ENCODE assay signal across 8 mouse cellular contexts in genomic region chr5:115731732-115732175, GRCm38 (mm10). TPM values are rescaled to one million over a fixed set of nuclear protein-coding genes. Genes with fewer than 3 reads are reported as not detected.
DNase-seq lines count a peak whose midpoint lies in the region; ATAC-seq and TF ChIP-seq lines count a peak whose summit lies in the region.

No protein-coding gene starts in this region.

- no peaks in the 10 kb centered on the region for H3K9me3 ChIP-seq in heart, embryonic 14.5 days (ENCODE audit: control insufficient read depth, low read length)
- H3K9me3 ChIP-seq in ES-Bruce4 (replicated peaks; ENCODE audit: control insufficient read depth, insufficient read depth, low read length, poor library complexity, severe bottlenecking), result no peaks in the 10 kb centered on the region
- H3K9me3 ChIP-seq in intestine, embryonic 14.5 days (ENCODE audit: control insufficient read depth, low read length), result no peaks in the 10 kb centered on the region
- H3K9me3 ChIP-seq in midbrain, embryonic 16.5 days (replicated peaks; ENCODE audit: control insufficient read depth, low read length, poor library complexity, severe bottlenecking), result no peaks in the 10 kb centered on the region

- H3K4me3 ChIP-seq in heart, embryonic 14.5 days (ENCODE audit: control insufficient read depth in 1 of 2, insufficient read depth in 1 of 2, low read depth in 1 of 2, low read length in 2 of 2), result peak overlapping the region; percentile 57 to 67
- H3K4me3 ChIP-seq in ES-Bruce4 (ENCODE audit: low read depth, low read length), result peak overlapping the region; percentile 78
- H3K4me3 ChIP-seq in intestine, embryonic 14.5 days (ENCODE audit: low read depth, low read length), result peak overlapping the region; percentile 52
- H3K4me3 ChIP-seq in midbrain, embryonic 16.5 days (ENCODE audit: low read depth, low read length), result peak overlapping the region; percentile 94

- TF ChIP-seq EP300 in ES-Bruce4 (IDR thresholded peaks at IDR 0.05; ENCODE audit: insufficient read depth, low read depth, low read length), result no peak

- intact Hi-C loops in heart, postnatal 14 days (cut with DNase I), result no loop called here

- H3K27me3 ChIP-seq in heart, embryonic 14.5 days (ENCODE audit: control insufficient read depth, insufficient read depth, low read length), result peaks cover 49% of the 10 kb centered on the region
- H3K27me3 ChIP-seq in ES-Bruce4 (ENCODE audit: control insufficient read depth, insufficient read depth, low read length, poor library complexity, severe bottlenecking), result no peaks in the 10 kb centered on the region
- peaks cover 31% of the 10 kb centered on the region for H3K27me3 ChIP-seq in intestine, embryonic 14.5 days (replicated peaks; ENCODE audit: control insufficient read depth, insufficient read depth, low read length)
- H3K27me3 ChIP-seq in midbrain, embryonic 16.5 days (ENCODE audit: control insufficient read depth, insufficient read depth, low read depth, low read length), result no peaks in the 10 kb centered on the region

- peak overlapping the region; percentile 99 for H3K4me2 ChIP-seq in heart, embryonic 14.5 days (ENCODE audit: low read length)
- peak overlapping the region; percentile 92 for H3K4me2 ChIP-seq in intestine, embryonic 14.5 days (ENCODE audit: low read length)
- H3K4me2 ChIP-seq in midbrain, embryonic 16.5 days (ENCODE audit: low read length), result peak overlapping the region; percentile 88

- no peak overlapping the region for H3K27ac ChIP-seq in heart, embryonic 14.5 days (replicated peaks in 1 of 2; ENCODE audit: control insufficient read depth in 1 of 2, insufficient read depth in 1 of 2, low read depth in 2 of 2, low read length in 2 of 2)
- no peak overlapping the region for H3K27ac ChIP-seq in ES-Bruce4 (ENCODE audit: insufficient read depth, low read length)
- H3K27ac ChIP-seq in intestine, embryonic 14.5 days (ENCODE audit: low read depth), result peak overlapping the region; percentile 43; the same call in 1 of the 2 replicates
- H3K27ac ChIP-seq in midbrain, embryonic 16.5 days (ENCODE audit: low read length), result peak overlapping the region; percentile 98

- no peak for TF ChIP-seq POLR2A in ES-Bruce4 (IDR thresholded peaks at IDR 0.05; ENCODE audit: insufficient read depth, low read length)

- H3K9ac ChIP-seq in heart, embryonic 14.5 days (ENCODE audit: low read length), result no peak overlapping the region
- H3K9ac ChIP-seq in ES-Bruce4 (ENCODE audit: low read depth, poor library complexity, severe bottlenecking), result peak overlapping the region; percentile 98
- 0 out of 2 replicates have a peak overlapping the region, but pooled peaks have one; percentile 16 for H3K9ac ChIP-seq in intestine, embryonic 14.5 days (ENCODE audit: low read length)
- peak overlapping the region; percentile 83 for H3K9ac ChIP-seq in midbrain, embryonic 16.5 days (ENCODE audit: low read depth, low read length)

- peak; percentile 11; the same call in 1 of the 2 replicates for ATAC-seq in heart, embryonic 14.5 days (ENCODE audit: insufficient number of reproducible peaks, insufficient read depth, low FRiP score, low read depth)
- ATAC-seq in intestine, embryonic 14.5 days (replicated peaks; ENCODE audit: low FRiP score, low TSS enrichment, low read depth), result peak; percentile 18
- no peak; the same call in 1 of the 2 replicates for ATAC-seq in midbrain, embryonic 16.5 days

- no peak for TF ChIP-seq CTCF in ES-Bruce4 (IDR thresholded peaks at IDR 0.05; ENCODE audit: low read depth, low read length)

- DNase-seq in heart, postnatal 14 days, result no peak
- DNase-seq in embryo, embryonic 11.5 days (ENCODE audit: low read depth, low spot score), result peak; percentile 3
- DNase-seq in intestine, embryonic 14.5 days (ENCODE audit: low spot score), result peak; percentile 65
- DNase-seq in layer of hippocampus, postnatal 25 days (ENCODE audit: extremely low spot score in 1 of 2, low spot score in 1 of 2), result no peak
- DNase-seq in kidney, postnatal 14 days, result no peak

- H3K36me3 ChIP-seq in heart, embryonic 14.5 days (ENCODE audit: control insufficient read depth, insufficient read depth, low read length), result no peaks in the 10 kb centered on the region
- no peaks in the 10 kb centered on the region for H3K36me3 ChIP-seq in ES-Bruce4 (ENCODE audit: control insufficient read depth, insufficient read depth, low read length, poor library complexity, severe bottlenecking)
- H3K36me3 ChIP-seq in intestine, embryonic 14.5 days (ENCODE audit: control insufficient read depth, insufficient read depth, low read length), result no peaks in the 10 kb centered on the region
- no peaks in the 10 kb centered on the region for H3K36me3 ChIP-seq in midbrain, embryonic 16.5 days (ENCODE audit: control insufficient read depth, insufficient read depth, low read length)

- peaks cover 9 to 10% of the 10 kb centered on the region in 2 experiments for H3K4me1 ChIP-seq in heart, embryonic 14.5 days (ENCODE audit: control insufficient read depth in 2 of 2, insufficient read depth in 2 of 2, low read length in 2 of 2)
- H3K4me1 ChIP-seq in ES-Bruce4 (ENCODE audit: control insufficient read depth, insufficient read depth, low read length), result no peaks in the 10 kb centered on the region
- H3K4me1 ChIP-seq in intestine, embryonic 14.5 days (replicated peaks; ENCODE audit: control insufficient read depth, insufficient read depth, low read length), result no peaks in the 10 kb centered on the region; the same call in 1 of the 2 replicates
- H3K4me1 ChIP-seq in midbrain, embryonic 16.5 days (ENCODE audit: control insufficient read depth, insufficient read depth, low read length), result peaks cover 18% of the 10 kb centered on the region

- under 1% methylated on average over 46 of the region's 72 CpGs for WGBS in heart, embryonic 14.5 days
- 1% methylated on average over 47 of the region's 72 CpGs for WGBS in intestine, embryonic 14.5 days
- WGBS in midbrain, embryonic 16.5 days, result under 1% methylated on average over 23 of the region's 72 CpGs

RNA-seq across cellular contexts. Expression of gene Bicdl1, which starts 0.3 kb away (rescaled TPM):
- polyA plus RNA-seq in heart, embryonic 14.5 days (2014; fragmentation: Nextera tagmentation; extraction: Ambion mirVana), result 6.1 and 7.1 TPM in 2 replicates
- 1 to 10 TPM; 8.2 to 8.5 TPM for total RNA-seq in heart, postnatal 14 days (2021)
- 32.3 and 34.0 TPM in 2 replicates for polyA plus RNA-seq in ES-Bruce4 (2011; ENCODE audit: insufficient read depth, insufficient read length, low read depth, missing spikeins)
- 12.1 and 13.6 TPM in 2 replicates for polyA plus RNA-seq in intestine, embryonic 14.5 days (2014; fragmentation: Nextera tagmentation; extraction: Ambion mirVana)
- 40.2 and 43.4 TPM in 2 replicates for polyA plus RNA-seq in midbrain, embryonic 16.5 days (2015; fragmentation: Nextera tagmentation; extraction: Ambion mirVana)
- total RNA-seq in layer of hippocampus, postnatal 25 days (2021), result 100 to 1,000 TPM; 117 to 122 TPM

Comparison
In these comparisons a context has a peak if more than half of its experiments do, and no peak if none do; other contexts are left out.
1. H3K27ac ChIP-seq: peak in intestine, embryonic 14.5 days (single experiment) and midbrain, embryonic 16.5 days (single experiment); none in heart, embryonic 14.5 days (0 of 2) and ES-Bruce4 (single experiment).
2. DNase-seq: peak in embryo, embryonic 11.5 days (single experiment) and intestine, embryonic 14.5 days (single experiment); none in heart, postnatal 14 days (0 of 2), layer of hippocampus, postnatal 25 days (0 of 2) and kidney, postnatal 14 days (single experiment).
3. Peak in every context shown above with its lines, with median percentiles within 50 percentile points of each other: H3K4me2 ChIP-seq and H3K4me3 ChIP-seq.